Mouse (Mus musculus) cerebellum, adult 18-20 months (tissue): ENCODE data around the gene Ten1.

Experiments
- DNase-seq, 2 experiments: peaks; one replicate each; pipeline ENCODE4 v3.0.0; 2021

Ten1 gene

DNA sequence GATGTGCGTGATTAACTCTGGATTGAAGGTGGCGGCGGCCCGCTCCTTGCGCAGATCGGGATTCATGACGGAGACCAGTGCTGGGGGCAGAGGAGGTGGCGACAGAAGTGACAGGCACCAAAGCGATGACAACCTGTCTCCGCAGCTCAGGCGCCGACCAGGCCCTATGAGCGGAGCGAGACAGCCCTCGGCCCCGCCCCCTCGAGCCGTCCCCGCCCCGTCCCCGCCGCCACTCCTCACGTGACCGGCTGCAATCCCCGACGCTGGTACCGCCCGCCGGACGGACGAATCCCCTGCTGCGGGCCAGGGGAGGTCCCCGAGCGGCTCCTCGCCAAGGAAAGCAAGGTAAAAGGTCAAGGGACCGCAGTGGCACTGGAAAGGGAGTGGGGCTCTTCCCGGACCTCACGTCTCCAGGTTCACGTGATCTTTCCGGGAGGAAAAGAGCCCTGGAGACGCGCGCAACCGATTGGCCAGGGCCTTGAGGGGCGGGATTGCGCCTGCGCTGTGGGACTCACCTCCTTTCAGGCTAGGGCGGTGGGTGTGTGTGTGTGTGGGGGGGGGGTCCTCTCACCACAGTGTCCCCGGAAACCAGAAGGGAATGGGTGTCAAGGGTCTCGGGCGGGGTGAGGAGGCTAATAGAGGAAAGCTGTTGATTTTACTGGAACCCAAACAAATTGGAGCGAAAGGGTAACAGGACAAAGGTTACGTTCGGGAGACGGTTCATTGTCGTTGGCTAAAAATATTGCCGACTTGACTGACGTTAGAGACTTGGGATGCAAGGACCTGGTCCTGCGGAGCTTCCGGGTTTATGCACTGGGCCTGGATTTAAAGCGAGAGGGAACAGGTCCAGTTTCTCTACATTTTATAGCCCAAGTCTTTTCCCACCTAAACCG, at the start of gene Ten1, which contains the start of gene Acox1:
TSS of gene Ten1 (plus strand) at position 217 of the 893 bp plus-strand sequence.
TSS of gene Acox1 (minus strand) at position 407 of the 893 bp plus-strand sequence.
- DNase-seq, result peak; percentile 98

DNA sequence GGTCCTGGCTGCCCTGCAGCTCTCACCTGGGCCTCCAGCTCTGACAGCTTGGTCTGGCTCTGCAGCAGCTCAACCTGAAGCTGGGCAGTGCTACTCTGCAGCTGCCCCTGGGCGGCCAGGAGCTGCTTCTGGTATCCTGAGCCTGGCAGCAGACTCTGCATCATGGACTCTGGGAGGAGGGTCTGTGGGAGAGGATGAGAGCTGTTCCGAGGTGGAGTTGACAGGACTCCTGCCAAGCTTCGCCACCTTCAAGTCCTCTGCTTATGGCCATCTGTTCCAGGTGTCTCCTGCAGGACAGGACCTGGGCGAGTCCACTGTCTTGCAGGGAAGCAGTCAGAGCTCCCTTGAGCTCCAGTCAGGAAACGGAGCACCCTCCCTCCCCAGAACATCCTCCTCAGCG, 49.3 kb upstream of the Ten1 start:
- peak; percentile 60 to 63 for DNase-seq

DNA sequence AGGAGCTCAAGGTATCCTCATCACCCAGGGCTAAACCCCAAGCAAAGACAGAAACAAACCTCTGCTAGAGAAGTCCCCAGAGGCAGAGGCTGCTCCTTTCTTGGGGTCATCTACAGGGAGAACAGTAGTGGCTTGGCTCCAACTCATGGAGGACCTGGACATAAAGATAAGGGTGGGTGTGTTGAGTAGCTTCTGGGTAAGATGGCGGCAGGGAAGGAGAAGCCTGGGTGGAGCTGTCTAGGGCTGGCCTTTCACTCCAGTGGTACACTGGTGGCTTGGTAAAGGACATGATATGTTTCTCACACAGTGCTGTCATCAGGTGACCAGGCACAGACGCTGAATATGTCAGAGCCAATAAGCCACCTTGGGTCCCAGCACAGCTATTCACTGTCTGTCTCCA, 47.7 kb upstream of the Ten1 start:
- no peak for DNase-seq

DNA sequence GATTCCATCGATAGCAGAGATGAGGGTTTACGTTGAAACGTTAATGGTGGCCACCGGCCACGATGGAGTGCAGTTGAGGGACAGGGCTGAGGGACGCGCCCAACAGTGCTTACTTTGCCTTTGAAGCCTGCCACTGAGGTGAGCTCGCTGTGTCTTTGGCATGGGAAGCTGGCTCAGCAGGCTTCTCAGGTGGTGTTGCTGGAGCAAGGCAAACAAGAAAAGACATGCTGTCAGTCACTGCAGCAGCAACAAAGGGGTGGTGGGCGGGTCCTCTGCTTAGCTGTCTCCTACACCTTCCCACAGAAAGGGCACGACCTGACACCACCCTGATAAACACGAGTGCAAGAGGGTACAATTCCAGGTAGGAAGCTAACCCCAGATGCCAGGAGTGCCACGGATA, 37.3 kb upstream of the Ten1 start:
- no peak for DNase-seq

DNA sequence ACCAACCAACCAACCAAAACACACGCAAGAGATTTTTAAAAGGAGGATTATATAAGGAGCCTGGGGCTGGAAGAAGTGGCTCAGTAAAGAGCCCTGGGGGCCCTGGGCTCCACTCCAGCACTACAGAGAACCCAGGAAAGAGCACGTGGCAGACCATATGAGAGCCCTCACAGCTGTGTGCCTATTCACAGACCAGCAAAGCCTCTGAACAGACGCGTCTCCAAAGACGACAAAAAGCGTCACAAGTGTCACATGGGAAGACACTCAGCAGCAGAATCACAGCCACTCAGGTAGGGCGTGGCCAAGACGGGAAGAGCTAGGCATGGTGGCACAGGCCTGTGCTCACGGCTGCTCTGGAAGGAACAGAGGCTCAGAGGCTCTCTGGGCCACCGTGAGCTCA, 36.5 kb upstream of the Ten1 start:
- DNase-seq, result no peak

DNA sequence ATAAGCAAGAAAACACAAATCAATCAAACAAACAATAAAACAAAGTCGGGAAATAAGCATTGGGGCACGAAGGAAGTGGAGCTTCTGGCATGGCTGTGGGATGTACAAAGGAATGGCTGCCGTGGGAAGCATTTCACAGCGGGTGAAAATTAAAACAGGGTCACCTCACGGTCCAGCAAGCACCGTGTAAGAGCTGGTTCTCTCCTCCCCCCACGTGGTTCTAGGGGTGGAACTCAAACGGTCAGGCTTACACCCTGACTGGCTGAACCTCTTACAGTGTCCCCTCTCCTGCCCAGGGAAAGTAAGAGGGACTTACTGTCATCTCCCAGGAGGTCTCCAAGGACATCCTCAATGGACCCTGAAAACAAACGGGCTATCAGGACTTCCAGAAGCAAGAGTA, 35.7 kb upstream of the Ten1 start:
- DNase-seq, result no peak

DNA sequence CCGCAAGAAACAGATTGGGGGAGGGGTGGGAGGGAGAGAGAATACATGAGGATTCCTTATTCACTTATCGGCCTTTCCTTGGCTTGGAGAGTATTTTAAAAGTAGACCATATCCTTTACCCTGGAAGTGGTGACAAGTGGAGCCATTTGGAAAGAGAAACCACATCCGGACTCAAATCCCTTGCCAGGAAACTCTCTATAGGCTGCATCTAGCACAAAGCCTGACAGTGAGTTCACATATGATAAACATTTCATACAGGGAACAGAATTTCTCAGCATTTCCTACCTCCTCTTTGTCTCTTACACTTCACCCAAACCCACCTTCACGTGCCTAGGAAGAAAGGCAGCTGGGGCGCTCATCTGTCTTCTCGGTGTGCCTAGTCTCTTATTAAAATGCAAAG, 31.4 kb upstream of the Ten1 start:
- no peak for DNase-seq

DNA sequence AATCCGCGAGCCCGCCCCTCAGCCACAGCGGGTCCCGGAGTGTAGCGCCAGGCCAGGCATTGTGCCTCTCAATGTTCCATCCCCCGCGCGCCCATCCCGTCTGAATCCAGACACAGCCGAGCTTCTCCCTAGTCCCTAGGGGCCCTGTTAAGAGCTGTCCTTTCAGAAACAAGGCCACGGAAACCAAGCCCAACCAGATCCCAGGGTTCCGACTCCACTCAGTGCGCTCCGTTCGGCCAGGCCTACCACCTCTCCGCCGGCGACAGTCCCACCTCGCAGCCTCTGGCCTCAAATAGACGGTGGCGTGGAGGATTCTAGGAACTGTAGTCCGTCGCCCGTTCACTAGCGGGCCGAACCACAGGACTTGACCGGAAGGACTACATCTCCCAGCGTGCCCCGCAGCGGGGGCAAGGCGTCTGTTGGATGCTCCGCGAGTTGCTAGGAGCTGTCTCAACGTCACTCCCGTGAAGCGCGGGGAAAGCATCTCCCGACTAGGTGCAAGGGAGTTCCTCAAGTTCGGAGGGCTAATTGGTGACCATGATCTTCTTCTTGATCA, 30.7 kb upstream of the Ten1 start, which contains the start of gene Fbf1:
TSS of gene Fbf1 (minus strand) at position 283 of the 556 bp plus-strand sequence.
- peak; percentile 95 to 99 for DNase-seq

DNA sequence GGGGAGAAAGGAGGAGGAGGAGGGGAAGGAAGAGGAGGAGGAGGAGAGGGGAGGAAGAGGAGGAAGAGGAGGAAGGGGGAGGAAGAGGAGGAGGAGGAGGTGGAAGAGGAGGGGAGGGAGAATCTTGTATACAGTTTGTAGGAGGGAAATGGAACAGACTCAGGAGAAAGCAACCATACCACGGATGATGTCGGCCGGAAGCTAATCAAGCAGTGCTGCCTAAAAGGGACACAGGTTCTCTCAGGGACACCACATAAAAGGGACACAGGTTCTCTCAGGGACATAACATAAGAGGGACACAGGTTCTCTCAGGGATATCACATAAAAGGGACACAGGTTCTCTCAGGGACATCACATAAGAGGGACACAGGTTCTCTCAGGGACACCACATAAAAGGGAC, 29.4 kb upstream of the Ten1 start:
- no peak for DNase-seq

DNA sequence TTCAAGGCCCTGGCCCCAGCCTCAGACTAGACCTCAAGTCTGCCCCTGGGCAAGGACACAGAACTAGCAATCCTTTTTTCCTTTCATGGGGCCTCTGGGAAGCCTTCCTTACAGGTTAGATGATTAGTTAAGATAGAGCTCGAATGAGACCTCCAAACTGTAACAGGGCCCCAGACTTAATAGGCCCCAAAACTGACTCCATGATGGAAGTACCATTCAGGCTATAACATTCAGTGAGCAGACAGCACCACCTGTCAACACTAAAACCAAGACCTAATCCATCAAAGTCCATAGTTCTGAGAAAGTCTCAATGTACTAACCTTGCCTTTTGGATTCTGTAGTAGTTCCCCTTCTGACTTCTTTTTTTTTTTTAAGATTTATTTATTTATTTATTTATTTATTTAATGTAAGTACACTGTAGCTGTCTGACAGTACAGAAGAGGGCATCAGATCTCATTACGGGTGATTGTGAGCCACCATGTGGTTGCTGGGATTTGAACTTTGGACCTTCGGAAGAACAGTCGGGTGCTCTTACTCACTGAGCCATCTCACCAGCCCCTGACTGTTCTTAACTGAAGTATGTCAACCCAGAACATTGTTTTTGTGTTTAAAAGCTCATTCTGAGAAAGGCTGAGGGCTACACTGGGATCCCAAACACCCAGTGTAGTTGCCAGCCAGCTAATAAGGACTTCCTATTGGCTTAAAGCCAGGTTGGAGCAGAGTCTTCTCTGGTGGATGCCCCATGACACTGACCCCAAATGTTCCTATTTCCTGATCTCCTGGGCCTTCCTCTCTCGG, 28.5 kb upstream of the Ten1 start:
- no peak for DNase-seq

DNA sequence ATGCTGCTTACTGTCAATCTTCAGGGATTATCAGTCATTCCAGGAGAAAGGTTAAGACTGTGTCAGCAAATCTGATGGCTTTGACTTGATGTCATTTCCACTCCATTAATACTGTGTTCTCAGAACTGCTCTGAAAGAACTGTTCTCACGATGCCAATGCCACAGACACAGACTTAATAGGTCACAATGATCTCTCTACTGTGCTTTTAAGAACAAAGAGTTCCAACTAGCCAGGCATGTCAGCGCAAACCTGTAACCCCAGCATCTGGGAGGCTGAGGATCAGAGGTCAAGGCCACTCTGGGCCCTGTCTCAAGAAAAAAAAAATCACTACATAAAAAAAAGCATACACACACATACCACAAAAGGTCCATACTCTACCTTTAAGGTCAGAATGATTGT, 26.7 kb upstream of the Ten1 start:
- DNase-seq, result no peak

DNA sequence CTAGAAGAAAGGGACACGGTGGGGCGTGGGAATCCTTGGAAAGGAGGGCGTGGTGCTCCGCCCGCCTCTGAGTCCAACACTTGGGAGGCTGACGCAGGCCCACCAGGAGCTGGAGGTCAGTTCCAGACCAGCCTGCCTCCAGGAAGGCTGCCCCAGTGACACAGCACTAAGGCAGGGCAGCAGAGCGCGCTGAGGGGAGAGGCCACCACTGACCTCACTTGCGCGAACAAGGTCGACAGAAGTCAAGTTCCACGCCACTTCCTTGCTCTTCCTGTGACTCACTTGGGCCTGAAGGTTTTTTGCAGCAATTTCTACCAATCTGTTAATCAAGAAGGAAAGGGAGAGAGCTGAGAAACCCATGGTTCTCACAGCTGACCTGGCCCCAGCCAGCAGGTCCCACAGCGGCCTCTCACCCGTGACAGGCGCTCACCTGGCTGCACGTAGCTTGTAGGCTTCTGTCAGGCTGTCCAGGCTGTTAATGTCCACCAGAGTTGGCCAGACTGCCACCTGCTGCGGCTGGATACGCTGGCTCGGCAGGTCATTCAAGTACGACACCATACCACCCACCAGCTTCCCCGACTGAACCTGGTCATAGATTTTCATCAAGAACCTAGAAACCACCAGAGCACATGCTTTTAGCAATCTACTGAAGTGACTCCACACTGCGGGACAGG, 23.7 kb upstream of the Ten1 start:
- DNase-seq, result no peak

DNA sequence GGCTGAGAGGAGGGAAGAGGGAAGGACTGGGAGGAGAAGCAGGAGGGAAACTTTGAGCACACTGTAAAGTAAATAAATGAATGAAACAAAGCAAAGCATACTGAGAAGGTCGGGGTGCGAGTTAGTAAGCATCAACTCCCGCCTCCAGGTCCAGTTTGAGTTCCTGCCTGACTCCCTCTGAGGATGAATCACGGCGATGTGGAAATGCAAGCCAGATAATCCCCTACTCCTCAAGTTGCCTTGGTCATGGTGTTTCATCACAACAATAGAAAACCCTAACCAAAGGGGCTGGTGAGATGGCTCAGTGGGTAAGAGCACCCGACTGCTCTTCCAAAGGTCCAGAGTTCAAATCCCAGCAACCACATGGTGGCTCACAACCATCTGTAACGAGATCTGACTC, 22.6 kb upstream of the Ten1 start:
- no peak for DNase-seq

DNA sequence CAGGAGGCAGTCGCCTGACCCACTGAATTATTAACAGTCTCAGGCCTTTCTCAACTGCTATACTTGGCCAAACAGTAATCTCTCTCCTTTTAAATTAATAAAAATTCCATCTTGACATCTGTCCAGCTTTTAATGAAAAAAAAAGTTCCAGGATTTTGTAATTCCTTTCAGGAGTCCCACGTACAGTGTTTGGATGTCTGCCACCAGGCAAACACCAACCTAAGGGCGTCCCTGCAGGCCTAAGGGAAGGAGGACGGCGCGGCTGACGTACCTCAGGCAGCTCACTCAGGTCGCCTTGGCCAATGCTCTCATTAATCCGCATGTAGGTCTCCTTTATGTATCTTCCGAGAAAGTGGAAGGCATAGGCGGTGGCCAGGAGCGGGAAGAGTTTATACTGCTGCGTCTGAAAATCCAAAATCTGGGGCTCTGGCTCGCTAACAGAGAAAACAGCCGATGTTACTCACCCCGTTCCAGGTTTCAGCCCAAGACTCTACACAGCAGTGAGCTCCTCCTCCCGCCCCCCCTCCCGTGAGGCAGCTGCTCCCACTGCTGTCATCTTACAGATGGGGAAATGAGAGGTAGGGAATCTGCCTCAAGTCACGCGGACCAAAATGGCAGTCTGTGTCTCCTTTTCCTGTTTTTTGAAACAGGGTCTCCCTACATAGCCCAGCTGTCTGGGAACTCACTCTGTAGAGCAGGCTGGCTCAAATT, 20.1 kb upstream of the Ten1 start:
- no peak for DNase-seq

DNA sequence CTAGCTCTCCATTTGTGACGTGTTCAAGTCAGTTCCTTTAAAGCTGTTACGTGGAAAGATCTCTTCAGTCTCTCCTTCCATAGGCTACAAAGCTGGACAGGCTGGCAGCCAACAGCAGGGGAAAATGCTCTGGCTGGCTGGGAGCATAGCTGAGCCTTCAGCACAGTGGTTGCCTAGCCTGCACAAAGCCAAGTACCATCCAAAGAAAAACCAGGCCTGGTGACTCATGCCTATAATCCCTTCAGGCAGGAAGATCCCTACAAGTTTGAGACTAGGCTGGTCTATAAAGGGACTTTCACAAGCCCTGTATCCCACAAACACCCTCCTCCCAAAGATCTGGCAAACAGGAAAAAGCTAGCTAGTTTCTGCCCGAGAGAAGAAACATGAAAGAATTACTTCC, 12.8 kb upstream of the Ten1 start:
- no peak for DNase-seq

DNA sequence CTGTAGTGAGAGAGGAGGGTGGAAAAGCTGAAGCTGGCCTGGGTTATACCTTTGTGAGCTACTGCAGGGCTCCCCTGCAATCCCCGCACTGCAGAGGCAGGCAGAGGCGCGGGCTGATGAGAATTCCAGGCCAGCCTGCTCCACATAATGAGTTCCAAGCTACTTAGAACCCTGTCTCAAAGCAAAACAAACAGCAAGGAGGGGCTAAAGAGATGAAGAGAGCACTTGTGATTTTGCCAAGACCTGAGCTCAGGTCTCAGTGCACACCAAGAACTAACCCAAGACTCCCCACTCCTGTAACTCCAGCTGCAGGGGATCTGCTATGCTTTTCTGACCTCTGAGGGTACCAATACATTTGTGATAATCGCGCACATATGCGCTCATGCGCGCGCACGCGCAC, 12.3 kb upstream of the Ten1 start:
- DNase-seq, result no peak

DNA sequence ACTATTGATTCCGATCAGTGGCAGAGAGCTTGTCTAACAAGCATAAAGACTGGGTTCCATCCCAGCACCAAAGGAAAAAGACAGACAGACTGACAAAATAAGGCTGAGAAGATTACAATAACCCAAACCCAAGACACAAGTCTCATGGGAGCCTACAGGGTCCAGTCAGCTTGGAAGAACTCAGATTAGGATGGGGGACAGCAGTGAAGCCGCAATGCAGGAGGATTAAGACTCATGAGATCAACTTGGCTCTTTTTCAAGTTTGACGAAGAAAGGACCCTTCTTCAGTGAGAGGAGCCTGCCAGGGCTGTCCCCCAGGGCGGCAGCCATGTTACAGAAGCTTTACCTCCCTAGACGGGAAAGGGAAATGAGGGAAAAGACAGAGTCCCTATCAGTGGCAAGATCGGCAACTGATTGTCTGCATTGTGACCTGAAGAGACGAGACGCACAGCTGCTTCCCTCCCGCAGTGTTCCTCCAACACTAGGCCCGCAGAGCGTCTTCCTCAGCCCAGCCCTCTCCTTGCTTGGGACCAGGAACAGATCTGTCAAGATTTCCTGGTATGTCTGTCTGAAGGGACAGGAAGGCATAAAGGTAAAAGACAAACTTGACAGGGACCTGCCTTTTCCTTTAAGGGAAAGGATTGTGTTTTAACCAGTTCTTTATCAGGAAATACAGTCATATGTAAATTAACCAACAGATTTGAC, 11.3 kb upstream of the Ten1 start:
- DNase-seq, result no peak

DNA sequence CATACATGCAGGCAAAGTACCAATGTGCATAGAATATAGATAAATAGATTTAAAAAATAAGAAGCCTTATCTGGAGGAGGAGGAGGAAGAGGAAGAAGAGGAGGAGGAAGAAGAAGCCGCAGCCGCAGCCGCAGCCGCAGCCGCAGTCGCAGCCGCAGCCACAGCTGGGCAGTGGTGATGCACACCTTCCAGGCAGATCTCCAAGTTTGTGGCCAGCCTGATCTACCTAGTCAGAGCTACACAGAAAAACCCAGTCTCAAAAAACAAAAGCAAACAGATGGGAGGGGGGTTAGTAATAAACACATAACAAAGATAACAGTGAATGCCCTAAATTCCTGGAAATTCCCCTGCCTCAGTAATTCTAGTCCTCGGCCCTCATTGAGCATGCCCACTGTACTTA, 4.0 kb upstream of the Ten1 start:
- no peak for DNase-seq

DNA sequence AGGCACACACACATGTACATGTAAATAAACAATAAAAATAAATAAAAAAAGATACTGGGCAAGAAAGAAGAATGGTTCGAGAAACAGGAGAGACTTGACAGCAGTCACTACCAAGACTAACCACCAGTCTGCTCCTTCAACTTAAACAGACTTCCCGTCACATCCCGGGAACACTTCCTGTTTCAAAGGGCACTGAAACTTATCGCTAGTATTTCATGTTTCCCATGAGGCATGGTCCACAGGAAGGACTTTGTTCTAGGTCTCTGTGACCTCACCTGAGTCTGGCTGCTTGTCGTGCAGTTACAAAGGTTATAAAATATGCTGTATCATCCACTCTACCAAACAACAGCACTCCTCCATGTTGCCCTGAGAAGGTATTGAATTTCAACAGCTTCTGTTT, 3.4 kb upstream of the Ten1 start:
- no peak for DNase-seq

DNA sequence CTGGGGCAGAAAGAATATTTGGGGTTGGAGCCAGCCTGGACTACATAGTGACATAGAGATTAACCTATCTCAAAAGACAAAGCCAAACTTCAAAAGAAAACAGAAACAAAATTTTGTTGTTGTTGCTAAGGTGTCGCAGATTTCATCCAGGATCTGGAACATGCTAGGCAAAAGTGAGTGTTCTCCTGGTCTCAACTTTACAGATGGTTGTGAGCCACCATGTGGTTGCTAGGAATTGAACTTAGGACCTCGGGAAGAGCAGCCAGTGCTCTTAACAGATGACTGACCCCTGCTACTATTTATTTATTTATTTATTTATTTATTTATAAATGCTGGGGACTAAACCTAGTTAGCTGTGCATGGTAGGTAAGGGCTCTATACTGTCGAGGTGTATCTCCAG, 2.3 kb upstream of the Ten1 start:
- DNase-seq, result no peak

DNA sequence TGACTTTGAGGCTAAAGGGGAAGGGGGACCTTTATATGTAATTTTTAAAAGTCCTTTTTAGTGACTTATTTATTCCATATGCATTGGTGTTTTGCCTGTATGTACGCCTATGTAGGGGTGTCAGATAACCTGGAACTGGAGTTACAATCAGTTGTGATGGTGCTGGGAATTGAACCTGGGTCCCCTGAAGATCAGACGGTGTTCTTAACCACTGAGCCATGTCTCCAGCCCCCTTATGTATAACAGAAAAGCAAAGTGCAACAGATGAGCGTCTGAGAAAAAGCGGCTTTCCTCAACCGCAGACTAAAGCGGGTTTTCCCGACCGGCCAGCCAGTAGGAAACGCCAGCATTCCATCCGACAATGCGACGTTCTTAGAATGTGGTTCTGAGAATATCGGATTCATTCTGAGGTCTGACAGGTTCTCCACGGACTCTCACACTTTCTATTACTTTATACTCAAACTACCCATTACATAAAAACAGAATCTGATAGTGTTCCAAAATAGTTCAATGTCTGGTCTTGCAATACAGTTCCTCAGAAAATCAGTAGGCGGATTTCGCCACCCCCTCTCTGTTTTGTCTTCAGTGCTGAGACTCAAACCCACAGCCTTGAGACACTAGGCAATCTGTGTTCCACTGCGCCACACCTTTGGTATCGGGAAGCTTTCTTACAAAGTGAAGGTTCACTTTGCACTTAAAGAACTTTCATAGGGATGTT, 1.6 kb upstream of the Ten1 start:
- DNase-seq, result no peak
